Mouse (Mus musculus): ENCODE measurements around the gene Gje1.

- peak; percentile 93 for TF ChIP-seq CTCF (IDR thresholded peaks at IDR 0.05; ENCODE audit: insufficient read depth, low read length)
- peak; percentile 65; the same call in 1 of the 2 replicates for TF ChIP-seq POLR2A (IDR thresholded peaks at IDR 0.05; ENCODE audit: borderline replicate concordance, extremely low read depth, low read depth, low read length)
Measured at GRCm38 (mm10) chr10:14705072-14706066, 12.6 kb downstream of the Gje1 start, which contains the start of the genes Vta1 and Nmbr.

Data from lung, adult 2 months (tissue).